Mouse (Mus musculus): ENCODE measurements around the gene Shisal1.

The Shisal1 gene

GRCm38 (mm10) chr15:84367402-84367801 lies 79.5 kb downstream of the Shisal1 start:
- no peak for DNase-seq

GRCm38 (mm10) chr15:84366574-84366989 lies 80.3 kb downstream of the Shisal1 start:
- no peak for DNase-seq

GRCm38 (mm10) chr15:84365675-84366381 lies 81.1 kb downstream of the Shisal1 start:
- no peak for DNase-seq

- DNase-seq: no peak
Measured at GRCm38 (mm10) chr15:84364746-84365145, 82.2 kb downstream of the Shisal1 start.

GRCm38 (mm10) chr15:84355081-84355480 lies 91.8 kb downstream of the Shisal1 start:
- no peak for DNase-seq

GRCm38 (mm10) chr15:84351915-84352844 lies 94.7 kb downstream of the Shisal1 start:
- DNase-seq: no peak

- DNase-seq: no peak
Measured at GRCm38 (mm10) chr15:84351342-84351741, 95.6 kb downstream of the Shisal1 start.

GRCm38 (mm10) chr15:84349915-84350738 lies 96.8 kb downstream of the Shisal1 start:
- DNase-seq: no peak

- DNase-seq: no peak
Measured at GRCm38 (mm10) chr15:84348769-84349168, 98.1 kb downstream of the Shisal1 start.

GRCm38 (mm10) chr15:84340926-84341325 lies 106.0 kb downstream of the Shisal1 start:
- no peak for DNase-seq

GRCm38 (mm10) chr15:84337599-84337998 lies 109.3 kb downstream of the Shisal1 start:
- no peak for DNase-seq

- DNase-seq: no peak
Measured at GRCm38 (mm10) chr15:84336281-84336817, 110.5 kb downstream of the Shisal1 start.

- DNase-seq: no peak
Measured at GRCm38 (mm10) chr15:84331066-84331612, 115.8 kb downstream of the Shisal1 start.

GRCm38 (mm10) chr15:84329940-84330339 lies 117.0 kb downstream of the Shisal1 start:
- peak; percentile 24 for DNase-seq
